Mouse (Mus musculus) heart, adult 2 months (tissue): ENCODE data around the gene Xrcc4. TPM values are rescaled to one million over a fixed set of nuclear protein-coding genes. Genes with fewer than 3 reads are reported as not detected.

Experiments used
- DNase-seq, 2 experiments: peaks; one replicate each; pipeline ENCODE4 v3.0.0; 2021
- H3K27ac ChIP-seq: fragments of 200-600 bp; 2 replicates; pipeline ENCODE4 v1.8.1; 2022
- H3K27me3 ChIP-seq: fragments of 200-500 bp; 2 replicates; pipeline ENCODE4 v1.6.1; 2012; ENCODE audit warnings: mild to moderate bottlenecking, low read length, inconsistent platforms, mixed read lengths; ENCODE audit not compliant: control insufficient read depth, insufficient read depth
- H3K36me3 ChIP-seq: fragments of 200-500 bp; 2 replicates; pipeline ENCODE4 v1.6.1; 2012; ENCODE audit warnings: low read length, inconsistent platforms; ENCODE audit not compliant: control insufficient read depth, insufficient read depth
- H3K4me1 ChIP-seq: fragments of 200-500 bp; 2 replicates; pipeline ENCODE4 v1.6.1; 2011; ENCODE audit warnings: low read length; ENCODE audit not compliant: control insufficient read depth, insufficient read depth
- H3K4me3 ChIP-seq: fragments of 200-600 bp; 2 replicates; pipeline ENCODE4 v1.8.1; 2022
- H3K79me2 ChIP-seq: fragments of 200-500 bp; replicated peaks from 2 replicates; pipeline ENCODE4 v1.6.1; 2012; ENCODE audit warnings: mild to moderate bottlenecking, inconsistent platforms, low read length, moderate library complexity, mixed read lengths; ENCODE audit not compliant: control insufficient read depth, insufficient read depth
- H3K9ac ChIP-seq: fragments of 200-500 bp; 2 replicates; pipeline ENCODE4 v1.6.1; 2012; ENCODE audit warnings: low read depth, mild to moderate bottlenecking, control low read depth, inconsistent platforms, low read length, mixed read lengths
- CTCF ChIP-seq: fragments of 200-600 bp; IDR thresholded peaks from 2 replicates; pipeline ENCODE4 v1.8.1; 2022; ENCODE audit warnings: antibody characterized with exemption, mild to moderate bottlenecking, moderate library complexity
- EP300 ChIP-seq: fragments of 200-500 bp; IDR thresholded peaks from 2 replicates; pipeline ENCODE4 v1.6.1; 2011; ENCODE audit warnings: low read depth, low read length, control low read depth; ENCODE audit not compliant: insufficient read depth
- POLR2A ChIP-seq: fragments of 200-500 bp; IDR thresholded peaks from 2 replicates; pipeline ENCODE4 v1.6.1; 2011; ENCODE audit warnings: mild to moderate bottlenecking, low read depth, low read length, control low read depth; ENCODE audit not compliant: insufficient read depth
- whole genome bisulfite sequencing: fragments of 180-500 bp; shearing (Covaris S2); methylation state at CpG from one replicate; pipeline ENCODE4 v1.1.7; 2018; 5-methylcytosine and 5-hydroxymethylcytosine counted together
- intact Hi-C: fragments of 180-260 bp; cut with DNase I; formaldehyde crosslinking; loops from one replicate; pipeline ENCODE4 v1.15.1; 2025
- polyA plus RNA-seq: library from polyadenylated mRNA; depleted of rRNA; stranded (reverse); fragments of >200 nt; gene quantifications from 2 replicates; pipeline ENCODE4 v1.2.3, GENCODE M21; 2012
- total RNA-seq, 2 experiments: library from RNA; stranded (reverse); gene quantifications; 2 replicates each; pipeline ENCODE4 v1.2.3; 2021

Xrcc4 gene
- total and polyA plus RNA-seq, 3 experiments, result 1.5 to 10.0 (median 8.8) TPM

GRCm38 (mm10) chr13:89780276-89780675 lies 309.1 kb downstream of the Xrcc4 start:
- H3K79me2 ChIP-seq, result no peaks in the 10 kb centered on the region
- no peaks in the 10 kb centered on the region for H3K4me1 ChIP-seq
- WGBS, result 67% methylated on average over 3 of the region's 3 CpGs
- intact Hi-C loops, result no loop called here
- H3K27me3 ChIP-seq, result no peaks in the 10 kb centered on the region
- H3K4me3 ChIP-seq, result no peak overlapping the region
- no peak overlapping the region for H3K27ac ChIP-seq
- DNase-seq, result no peak
- no peaks in the 10 kb centered on the region for H3K36me3 ChIP-seq
- TF ChIP-seq POLR2A (no peak), EP300 (no peak), CTCF (no peak)
- no peak overlapping the region for H3K9ac ChIP-seq

GRCm38 (mm10) chr13:89779208-89779911 lies 310.0 kb downstream of the Xrcc4 start:
- no peak overlapping the region for H3K27ac ChIP-seq
- H3K27me3 ChIP-seq, result no peaks in the 10 kb centered on the region
- DNase-seq, result peak; percentile 21 to 45
- intact Hi-C loops, result loop anchor here (1.0 to 10.0 kb wide), 4 partner anchors 275 to 1108 kb away; no protein-coding TSS in a partner anchor
- H3K9ac ChIP-seq, result no peak overlapping the region
- 58% methylated on average over 7 of the region's 7 CpGs for WGBS
- no peaks in the 10 kb centered on the region for H3K36me3 ChIP-seq
- no peaks in the 10 kb centered on the region for H3K4me1 ChIP-seq
- no peaks in the 10 kb centered on the region for H3K79me2 ChIP-seq
- no peak for TF ChIP-seq EP300
- no peak for TF ChIP-seq POLR2A
- peak; percentile 79 for TF ChIP-seq CTCF
- no peak overlapping the region for H3K4me3 ChIP-seq

- no peak overlapping the region for H3K4me3 ChIP-seq
- H3K27me3 ChIP-seq, result no peaks in the 10 kb centered on the region
- intact Hi-C loops, result loop anchor here (5.0 to 10.0 kb wide), 3 partner anchors 277 to 1110 kb away; no protein-coding TSS in a partner anchor
- no peaks in the 10 kb centered on the region for H3K36me3 ChIP-seq
- no peaks in the 10 kb centered on the region for H3K4me1 ChIP-seq
- TF ChIP-seq CTCF, result no peak
- no peak for TF ChIP-seq EP300
- no peak for TF ChIP-seq POLR2A
- no peak overlapping the region for H3K9ac ChIP-seq
- no peaks in the 10 kb centered on the region for H3K79me2 ChIP-seq
- WGBS, result 70% methylated on average over 1 of the region's 1 CpGs
- no peak overlapping the region for H3K27ac ChIP-seq
- DNase-seq, result no peak
Observed at GRCm38 (mm10) chr13:89777764-89778163, 311.6 kb downstream of the Xrcc4 start.

- intact Hi-C loops, result loop anchor here (5.0 to 10.0 kb wide), 3 partner anchors 278 to 1110 kb away; no protein-coding TSS in a partner anchor
- no peak for DNase-seq
- Histone ChIP-seq H3K27me3 (no peaks in the 10 kb centered on the region), H3K27ac (no peak overlapping the region), H3K9ac (no peak overlapping the region), H3K36me3 (no peaks in the 10 kb centered on the region), H3K4me3 (no peak overlapping the region), H3K4me1 (no peaks in the 10 kb centered on the region), H3K79me2 (no peaks in the 10 kb centered on the region)
- WGBS, result 85% methylated on average over 1 of the region's 1 CpGs
- TF ChIP-seq EP300 (no peak), CTCF (no peak), POLR2A (no peak)
Observed at GRCm38 (mm10) chr13:89777146-89777545, 312.3 kb downstream of the Xrcc4 start.

GRCm38 (mm10) chr13:89766551-89766950 lies 322.9 kb downstream of the Xrcc4 start:
- Histone ChIP-seq H3K27me3 (no peaks in the 10 kb centered on the region), H3K27ac (no peak overlapping the region), H3K9ac (no peak overlapping the region), H3K4me1 (no peaks in the 10 kb centered on the region), H3K4me3 (no peak overlapping the region), H3K36me3 (no peaks in the 10 kb centered on the region), H3K79me2 (no peaks in the 10 kb centered on the region)
- no peak for DNase-seq
- no peak for TF ChIP-seq POLR2A
- intact Hi-C loops, result no loop called here
- WGBS, result 43% methylated on average over 1 of the region's 1 CpGs

GRCm38 (mm10) chr13:89765966-89766365 lies 323.4 kb downstream of the Xrcc4 start:
- 92% methylated on average over 3 of the region's 3 CpGs for WGBS
- no peak for TF ChIP-seq POLR2A
- no peak for TF ChIP-seq EP300
- no peak for TF ChIP-seq CTCF
- intact Hi-C loops, result no loop called here
- Histone ChIP-seq H3K79me2 (no peaks in the 10 kb centered on the region), H3K4me1 (no peaks in the 10 kb centered on the region), H3K9ac (no peak overlapping the region), H3K4me3 (no peak overlapping the region), H3K27ac (no peak overlapping the region), H3K27me3 (no peaks in the 10 kb centered on the region), H3K36me3 (no peaks in the 10 kb centered on the region)
- DNase-seq, result no peak
